Mouse (Mus musculus) neural tube, embryonic 14.5 days (tissue): ENCODE measurements around the gene Akap2. TPM values are rescaled to one million over a fixed set of nuclear protein-coding genes. Genes with fewer than 3 reads are reported as not detected.

Experiments used
- ATAC-seq: fragments of 200-750 bp; cut with Nextera tagmentation; 2 replicates; pipeline ENCODE4 v1.8.0; 2017; ENCODE audit warnings: low read depth, mild to moderate bottlenecking, moderate TSS enrichment, moderate library complexity
- H3K27ac ChIP-seq: fragments of 300-500 bp; sonication (generic); 2 replicates; pipeline ENCODE4 v1.5.1; 2014; ENCODE audit warnings: low read depth, mild to moderate bottlenecking, control low read depth, low read length, moderate library complexity, mixed read lengths
- H3K27me3 ChIP-seq: fragments of 300-500 bp; sonication (generic); 2 replicates; pipeline ENCODE4 v1.6.1; 2014; ENCODE audit warnings: low read length; ENCODE audit not compliant: control insufficient read depth, insufficient read depth
- H3K36me3 ChIP-seq: fragments of 300-500 bp; sonication (generic); 2 replicates; pipeline ENCODE4 v1.6.1; 2014; ENCODE audit warnings: low read length, mixed read lengths; ENCODE audit not compliant: control insufficient read depth, insufficient read depth
- H3K4me1 ChIP-seq: fragments of 300-500 bp; sonication (generic); 2 replicates; pipeline ENCODE4 v1.6.1; 2014; ENCODE audit warnings: low read length; ENCODE audit not compliant: control insufficient read depth, insufficient read depth
- H3K4me2 ChIP-seq: fragments of 300-500 bp; sonication (generic); 2 replicates; pipeline ENCODE4 v1.6.1; 2014; ENCODE audit warnings: mild to moderate bottlenecking, low read depth, low read length, control low read depth
- H3K4me3 ChIP-seq: fragments of 300-500 bp; sonication (generic); 2 replicates; pipeline ENCODE4 v1.5.1; 2014; ENCODE audit warnings: low read depth, low read length, control low read depth, mixed read lengths
- H3K9ac ChIP-seq: fragments of 300-500 bp; sonication (generic); replicated peaks from 2 replicates; pipeline ENCODE4 v1.6.1; 2014; ENCODE audit warnings: low read depth, mild to moderate bottlenecking, control low read depth, low read length, mixed read lengths
- H3K9me3 ChIP-seq: fragments of 300-500 bp; sonication (generic); 2 replicates; pipeline ENCODE4 v1.6.1; 2016; ENCODE audit warnings: low read length; ENCODE audit not compliant: control insufficient read depth
- whole genome bisulfite sequencing: fragments of 180-500 bp; shearing (Covaris S2); extraction: QIAGEN DNeasy Blood & Tissue Kit; methylation state at CpG from one replicate; pipeline ENCODE4 v1.1.7; 2014; 5-methylcytosine and 5-hydroxymethylcytosine counted together
- polyA plus RNA-seq: library from polyadenylated mRNA; unstranded; fragments of >200 nt; fragmentation: Nextera tagmentation; extraction: Ambion mirVana; gene quantifications from 2 replicates; pipeline ENCODE4 v1.2.1, GENCODE M21; 2014

The Akap2 gene
- polyA plus RNA-seq, 1 experiment from 2014 or later = 8.6 TPM

- H3K4me1 ChIP-seq = 0 out of 2 replicates have a peak, but pooled peaks cover 3% of the 10 kb centered on the region
- H3K4me3 ChIP-seq = no peak overlapping the region
- H3K9ac ChIP-seq = no peak overlapping the region
- no peaks in the 10 kb centered on the region for H3K9me3 ChIP-seq
- no peak for ATAC-seq
- no peaks in the 10 kb centered on the region for H3K36me3 ChIP-seq
- WGBS = 65% methylated on average over 7 of the region's 7 CpGs
- H3K27ac ChIP-seq = no peak overlapping the region
- H3K27me3 ChIP-seq = no peaks in the 10 kb centered on the region
- H3K4me2 ChIP-seq = no peak overlapping the region
Measured at GRCm38 (mm10) chr4:57762424-57762823, 45.0 kb downstream of the Akap2 start.

GRCm38 (mm10) chr4:57764392-57764791 is 46.9 kb downstream of the Akap2 start:
- H3K36me3 ChIP-seq = no peaks in the 10 kb centered on the region
- H3K9me3 ChIP-seq = no peaks in the 10 kb centered on the region
- no peaks in the 10 kb centered on the region for H3K27me3 ChIP-seq
- H3K4me2 ChIP-seq = no peak overlapping the region
- no peak for ATAC-seq
- no peak overlapping the region for H3K9ac ChIP-seq
- no peak overlapping the region for H3K27ac ChIP-seq
- WGBS = 57% methylated on average over 1 of the region's 1 CpGs
- H3K4me1 ChIP-seq = no peaks in the 10 kb centered on the region
- no peak overlapping the region for H3K4me3 ChIP-seq

- Histone ChIP-seq H3K9me3 (no peaks in the 10 kb centered on the region), H3K36me3 (no peaks in the 10 kb centered on the region), H3K4me3 (no peak overlapping the region), H3K27me3 (no peaks in the 10 kb centered on the region), H3K4me2 (no peak overlapping the region), H3K4me1 (no peaks in the 10 kb centered on the region), H3K27ac (no peak overlapping the region), H3K9ac (no peak overlapping the region)
- 82% methylated on average over 1 of the region's 1 CpGs for WGBS
- no peak for ATAC-seq
Measured at GRCm38 (mm10) chr4:57764926-57765325, 47.5 kb downstream of the Akap2 start.

- ATAC-seq = no peak
- Histone ChIP-seq H3K9ac (no peak overlapping the region), H3K27me3 (no peaks in the 10 kb centered on the region), H3K9me3 (no peaks in the 10 kb centered on the region), H3K36me3 (no peaks in the 10 kb centered on the region), H3K4me2 (no peak overlapping the region), H3K27ac (no peak overlapping the region), H3K4me3 (no peak overlapping the region), H3K4me1 (no peaks in the 10 kb centered on the region)
- 3% methylated on average over 4 of the region's 4 CpGs for WGBS
Measured at GRCm38 (mm10) chr4:57765806-57766205, 48.3 kb downstream of the Akap2 start.

GRCm38 (mm10) chr4:57769007-57769406 is 51.5 kb downstream of the Akap2 start:
- ATAC-seq = no peak
- Histone ChIP-seq H3K9ac (no peak overlapping the region), H3K4me3 (no peak overlapping the region), H3K4me1 (no peaks in the 10 kb centered on the region), H3K36me3 (no peaks in the 10 kb centered on the region), H3K27ac (no peak overlapping the region), H3K4me2 (no peak overlapping the region), H3K27me3 (no peaks in the 10 kb centered on the region), H3K9me3 (no peaks in the 10 kb centered on the region)
- WGBS = 74% methylated on average over 3 of the region's 3 CpGs

- 45% methylated on average over 4 of the region's 4 CpGs for WGBS
- no peaks in the 10 kb centered on the region for H3K36me3 ChIP-seq
- H3K9ac ChIP-seq = no peak overlapping the region
Measured at GRCm38 (mm10) chr4:57770185-57770823, 52.8 kb downstream of the Akap2 start.

GRCm38 (mm10) chr4:57771558-57772219 is 54.2 kb downstream of the Akap2 start:
- 96% methylated on average over 2 of the region's 2 CpGs for WGBS
- H3K4me2 ChIP-seq = no peak overlapping the region
- no peak overlapping the region for H3K4me3 ChIP-seq
- no peaks in the 10 kb centered on the region for H3K9me3 ChIP-seq
- no peaks in the 10 kb centered on the region for H3K36me3 ChIP-seq
- no peaks in the 10 kb centered on the region for H3K27me3 ChIP-seq
- no peak overlapping the region for H3K9ac ChIP-seq
- no peak overlapping the region for H3K27ac ChIP-seq
- ATAC-seq = no peak
- H3K4me1 ChIP-seq = no peaks in the 10 kb centered on the region

More at GRCm38 (mm10) chr4:57770185-57770823, 52.8 kb downstream of the Akap2 start:
- Histone ChIP-seq H3K9me3 (no peaks in the 10 kb centered on the region), H3K4me1 (no peaks in the 10 kb centered on the region), H3K4me3 (no peak overlapping the region), H3K27ac (no peak overlapping the region), H3K4me2 (no peak overlapping the region), H3K27me3 (no peaks in the 10 kb centered on the region)
- ATAC-seq = no peak

- Histone ChIP-seq H3K27me3 (no peaks in the 10 kb centered on the region), H3K9ac (no peak overlapping the region), H3K27ac (no peak overlapping the region), H3K36me3 (no peaks in the 10 kb centered on the region), H3K4me3 (no peak overlapping the region), H3K4me1 (no peaks in the 10 kb centered on the region), H3K4me2 (no peak overlapping the region), H3K9me3 (no peaks in the 10 kb centered on the region)
- no peak for ATAC-seq
- WGBS = 59% methylated on average over 11 of the region's 11 CpGs
Measured at GRCm38 (mm10) chr4:57772851-57773510, 55.5 kb downstream of the Akap2 start.

- Histone ChIP-seq H3K27me3 (no peaks in the 10 kb centered on the region), H3K4me3 (no peak overlapping the region), H3K36me3 (no peaks in the 10 kb centered on the region), H3K4me2 (no peak overlapping the region), H3K4me1 (no peaks in the 10 kb centered on the region), H3K27ac (no peak overlapping the region), H3K9ac (no peak overlapping the region), H3K9me3 (no peaks in the 10 kb centered on the region)
- no peak for ATAC-seq
- 56% methylated on average over 4 of the region's 4 CpGs for WGBS
Measured at GRCm38 (mm10) chr4:57774517-57774916, 57.1 kb downstream of the Akap2 start.
